Mouse (Mus musculus) layer of hippocampus, adult 8-10 months (tissue): Measurements from ENCODE around the gene Ugt2b38. TPM values are rescaled to one million over a fixed set of nuclear protein-coding genes. Genes with fewer than 3 reads are reported as not detected.
"Not testable (repeated sequence)": the region's sequence is repeated elsewhere in the genome, so short reads cannot be mapped to it uniquely, and the experiment has no call there.

Experiments used
- DNase-seq, 2 experiments: peaks; one replicate each; pipeline ENCODE4 v3.0.0; 2022; ENCODE audit warnings: low spot score in 2 of 2
- total RNA-seq, 4 experiments: library from RNA; stranded (reverse); gene quantifications; 2 replicates each; pipeline ENCODE4 v1.2.4; 2022

Gene Ugt2b38
- total RNA-seq = not detected

- not testable (repeated sequence) for DNase-seq
These were observed at the start of gene Ugt2b38 for GRCm38 (mm10) chr5:87424041-87424440. Ugt2b38 (minus strand) TSS chr5:87424203.

- no peak for DNase-seq
These were observed 34.8 kb upstream of the Ugt2b38 start for GRCm38 (mm10) chr5:87458810-87459209.

- DNase-seq = no peak
These were observed 33.7 kb upstream of the Ugt2b38 start for GRCm38 (mm10) chr5:87457701-87458100.

- DNase-seq = no peak
These were observed 32.3 kb upstream of the Ugt2b38 start for GRCm38 (mm10) chr5:87456216-87456850.

GRCm38 (mm10) chr5:87455519-87455918, 31.5 kb upstream of the Ugt2b38 start:
- DNase-seq = no peak

GRCm38 (mm10) chr5:87452514-87452913, 28.5 kb upstream of the Ugt2b38 start:
- DNase-seq = not testable (repeated sequence)

- peak; percentile 2 for DNase-seq
These were observed 12.3 kb upstream of the Ugt2b38 start for GRCm38 (mm10) chr5:87436264-87436663.

GRCm38 (mm10) chr5:87425676-87426075, 1.7 kb upstream of the Ugt2b38 start:
- no peak for DNase-seq

GRCm38 (mm10) chr5:87396968-87397367, 27.0 kb downstream of the Ugt2b38 start:
- no peak for DNase-seq

GRCm38 (mm10) chr5:87390818-87391217, 33.2 kb downstream of the Ugt2b38 start:
- DNase-seq = no peak

- DNase-seq = no peak
These were observed 43.8 kb downstream of the Ugt2b38 start for GRCm38 (mm10) chr5:87380234-87380633.

GRCm38 (mm10) chr5:87379825-87380224, 44.2 kb downstream of the Ugt2b38 start:
- DNase-seq = no peak

- no peak for DNase-seq
These were observed 48.1 kb downstream of the Ugt2b38 start for GRCm38 (mm10) chr5:87375874-87376383.

GRCm38 (mm10) chr5:87373502-87373863, 50.5 kb downstream of the Ugt2b38 start:
- no peak for DNase-seq

- not testable (repeated sequence) for DNase-seq
These were observed 51.1 kb downstream of the Ugt2b38 start for GRCm38 (mm10) chr5:87372788-87373501.

Other genes starting within 250 kb of the Ugt2b38 start
- gene Ugt2b37, start 169.4 kb downstream of the Ugt2b38 start, total RNA-seq = not detected
- gene Ugt2a3, start 87.0 kb downstream of the Ugt2b38 start, total RNA-seq = not detected
- not detected for gene Ugt2a2, start 58.1 kb upstream of the Ugt2b38 start, total RNA-seq
- not detected for gene Gm43638, start 62.6 kb upstream of the Ugt2b38 start, total RNA-seq
- not detected for gene Ugt2a1, start 66.7 kb upstream of the Ugt2b38 start, total RNA-seq
- not detected for gene Sult1b1, start 114.0 kb upstream of the Ugt2b38 start, total RNA-seq
- gene Sult1d1, start 144.8 kb upstream of the Ugt2b38 start, total RNA-seq = not detected
- gene Sult1e1, start 167.4 kb upstream of the Ugt2b38 start, total RNA-seq = not detected
- not detected for gene Csn1s1, start 242.0 kb upstream of the Ugt2b38 start, total RNA-seq